Mouse (Mus musculus): ENCODE data around the gene Zfp239. TPM values are rescaled to one million over a fixed set of nuclear protein-coding genes. Genes with fewer than 3 reads are reported as not detected.

The Zfp239 gene
- total RNA-seq, 2 experiments from 2014 or later: 2.3 to 3.3 TPM

- peak; percentile 99 for DNase-seq
Measured at GRCm38 (mm10) chr6:117879408-117880115, 17.7 kb downstream of the Zfp239 start.

GRCm38 (mm10) chr6:117880394-117880838, 18.5 kb downstream of the Zfp239 start:
- no peak for DNase-seq

GRCm38 (mm10) chr6:117881229-117881628, 19.3 kb downstream of the Zfp239 start:
- DNase-seq: no peak

- no peak for DNase-seq
Measured at GRCm38 (mm10) chr6:117881997-117882396, 20.1 kb downstream of the Zfp239 start.

- DNase-seq: peak in 1 of 2 experiments; percentile 53
Measured at GRCm38 (mm10) chr6:117885943-117886342, 24.0 kb downstream of the Zfp239 start.

GRCm38 (mm10) chr6:117888032-117888431, 26.1 kb downstream of the Zfp239 start:
- no peak for DNase-seq

- DNase-seq: no peak
Measured at GRCm38 (mm10) chr6:117888642-117889096, 26.8 kb downstream of the Zfp239 start.

- DNase-seq: no peak
Measured at GRCm38 (mm10) chr6:117890257-117890656, 28.4 kb downstream of the Zfp239 start.

GRCm38 (mm10) chr6:117891369-117892160, 29.7 kb downstream of the Zfp239 start:
- DNase-seq: peak in 1 of 2 experiments; percentile 39

GRCm38 (mm10) chr6:117892386-117892785, 30.5 kb downstream of the Zfp239 start:
- DNase-seq: no peak

GRCm38 (mm10) chr6:117893435-117893834, 31.5 kb downstream of the Zfp239 start:
- DNase-seq: no peak

- DNase-seq: no peak
Measured at GRCm38 (mm10) chr6:117897800-117898199, 35.9 kb downstream of the Zfp239 start.

GRCm38 (mm10) chr6:117900126-117901080, 38.5 kb downstream of the Zfp239 start, which contains the start of gene Hnrnpf:
Gene Hnrnpf (plus strand): TSS chr6:117900324.
- no peak for DNase-seq

GRCm38 (mm10) chr6:117901510-117902402, 39.9 kb downstream of the Zfp239 start:
- DNase-seq: no peak

GRCm38 (mm10) chr6:117902556-117902955, 40.7 kb downstream of the Zfp239 start:
- no peak for DNase-seq

- DNase-seq: no peak
Measured at GRCm38 (mm10) chr6:117903836-117904235, 41.9 kb downstream of the Zfp239 start.

- DNase-seq: no peak
Measured at GRCm38 (mm10) chr6:117905260-117905930, 43.5 kb downstream of the Zfp239 start.

GRCm38 (mm10) chr6:117906015-117906531, 44.2 kb downstream of the Zfp239 start:
- DNase-seq: peak in 1 of 2 experiments; percentile 37

- DNase-seq: peak; percentile 98
Measured at GRCm38 (mm10) chr6:117906590-117907271, 44.8 kb downstream of the Zfp239 start.

Data from adrenal gland, postnatal 36 days (tissue).